Mouse (Mus musculus) inflammation-experienced regulatory T-cells, adult 6 months (primary cell): ENCODE measurements at regions not wholly inside any gene's neighbourhood (a gene's known extent, or its start where the extent isn't known, plus 50 kb on each side); places are given as distances from the start of the nearest gene placed in this dataset.

Source experiments
- ATAC-seq: one replicate; pipeline ENCODE4 v1.8.0; 2017

DNA sequence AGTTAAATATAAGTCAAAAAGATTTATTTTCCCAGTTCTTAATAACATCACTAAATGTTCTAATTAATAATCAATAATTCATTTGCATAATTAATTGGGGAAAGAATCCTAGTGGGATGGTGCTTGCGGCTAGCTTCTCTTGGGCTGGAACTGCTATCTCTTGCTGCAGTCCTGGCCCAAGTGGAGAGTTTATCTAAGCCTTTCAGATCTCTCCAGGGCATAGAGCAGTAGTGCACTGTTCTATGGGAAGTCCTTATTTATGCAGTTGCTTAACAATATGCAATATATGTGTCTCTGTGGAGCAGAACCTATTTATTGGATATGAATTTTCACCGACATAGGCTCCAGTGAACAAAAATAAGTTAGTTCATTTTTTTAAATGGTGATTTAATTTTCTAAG lies 308.4 kb upstream of the Camk1g start:
- no peak for ATAC-seq

DNA sequence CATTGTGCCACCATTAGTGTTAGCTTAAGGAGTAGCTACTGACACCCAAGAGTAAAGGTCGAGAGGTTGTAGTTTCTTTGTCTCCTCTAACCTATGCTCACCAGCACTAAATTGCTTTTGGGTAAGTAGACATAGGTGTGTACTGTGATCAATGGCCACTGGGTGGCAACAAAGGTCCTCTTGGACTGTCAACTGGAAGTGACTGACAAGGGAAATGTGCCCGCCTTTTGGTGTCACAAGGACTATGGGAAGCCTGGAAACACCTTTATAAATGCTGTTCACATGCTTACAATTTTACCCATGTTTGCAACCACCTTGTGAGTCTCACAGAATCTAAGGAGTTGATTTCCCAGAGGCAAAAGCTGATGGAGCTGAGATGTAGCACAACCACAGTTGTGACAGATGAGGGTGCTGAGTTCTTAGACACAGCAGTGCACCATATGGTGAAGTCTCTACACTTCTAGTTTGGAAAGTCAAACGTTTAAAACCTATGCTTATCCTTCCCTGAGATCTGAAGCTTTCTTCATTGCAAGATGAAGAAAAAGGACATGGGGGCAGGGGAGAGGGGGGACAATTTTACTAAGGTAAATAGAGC lies 303.2 kb upstream of the Camk1g start:
- ATAC-seq: no peak

DNA sequence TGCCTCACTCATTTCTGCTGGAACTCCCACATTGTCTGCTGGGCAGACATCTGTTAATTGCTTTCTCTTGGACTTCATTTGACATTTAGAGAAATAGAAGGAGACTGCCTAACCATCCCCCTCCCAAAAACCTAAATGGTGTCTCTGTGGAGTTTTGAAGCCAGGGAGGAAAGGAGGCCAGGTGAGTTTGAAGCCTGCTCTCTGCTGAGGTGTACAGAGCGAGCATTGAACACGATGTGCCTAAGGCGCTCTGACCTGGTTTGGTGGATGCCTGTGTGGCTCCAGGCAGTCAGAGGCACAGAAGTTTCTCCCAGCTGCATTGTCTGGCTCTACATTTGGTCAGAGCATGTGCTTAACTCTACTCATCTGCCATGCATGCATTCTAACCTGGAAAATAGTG lies 302.6 kb upstream of the Camk1g start:
- ATAC-seq: no peak

DNA sequence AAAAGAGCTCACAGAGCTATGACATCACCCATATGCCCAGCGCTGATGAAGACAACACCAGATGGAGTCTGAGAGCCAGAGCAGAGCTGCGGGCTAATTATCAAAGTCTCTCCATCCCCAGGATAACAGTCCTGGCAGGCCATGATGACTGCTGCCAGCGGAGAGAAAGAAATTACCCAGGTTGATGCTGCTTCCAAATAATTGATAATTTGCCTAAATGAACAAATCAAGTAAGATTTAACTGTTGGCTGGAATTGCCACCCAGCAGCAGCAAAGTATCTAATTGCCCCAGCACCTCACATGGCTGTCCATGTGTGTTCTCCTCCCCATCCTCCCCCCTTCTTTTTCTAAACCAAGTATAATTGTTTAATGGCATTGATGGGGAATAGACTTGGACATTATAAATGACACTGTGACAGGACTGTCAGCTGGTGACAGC lies 301.7 kb upstream of the Camk1g start:
- no peak for ATAC-seq

DNA sequence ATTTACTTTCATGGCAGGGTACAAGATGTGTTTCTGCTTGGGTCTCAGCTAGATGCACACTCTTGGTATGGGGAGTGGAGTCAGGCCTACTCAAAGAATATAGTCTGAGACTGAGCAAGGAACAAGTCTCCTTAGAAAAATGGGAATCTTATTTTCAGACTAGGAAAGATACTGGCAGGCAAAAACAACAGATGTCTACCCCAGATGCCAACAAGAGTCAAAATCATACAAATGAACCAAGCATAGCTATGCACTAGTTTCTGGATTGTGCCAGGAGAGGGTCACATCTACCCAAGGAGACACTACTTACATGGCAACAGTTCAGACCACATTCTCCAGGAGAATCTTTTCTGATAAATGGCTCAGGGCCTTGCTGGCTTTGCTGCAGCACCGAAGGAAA lies 300.9 kb upstream of the Camk1g start:
- no peak for ATAC-seq

DNA sequence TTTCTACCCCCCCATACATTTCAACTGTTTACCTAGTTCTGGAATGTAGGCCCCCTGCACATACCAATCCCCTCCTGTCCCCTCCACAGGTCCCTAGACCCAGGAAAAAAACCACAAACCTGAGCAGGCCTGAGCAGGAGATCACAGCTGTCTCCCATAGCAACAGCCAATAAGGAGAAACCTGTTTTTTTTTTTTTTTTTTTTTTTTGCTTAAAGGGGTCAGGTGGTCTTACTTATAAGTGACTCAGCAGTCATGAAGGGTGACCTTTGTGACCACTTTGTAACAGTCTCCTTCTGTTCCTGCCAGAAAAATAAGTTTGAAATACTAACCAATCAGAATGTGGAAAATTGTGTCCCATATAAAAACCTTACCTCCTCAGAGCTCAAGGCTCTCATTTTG lies 299.9 kb upstream of the Camk1g start:
- ATAC-seq: no peak

DNA sequence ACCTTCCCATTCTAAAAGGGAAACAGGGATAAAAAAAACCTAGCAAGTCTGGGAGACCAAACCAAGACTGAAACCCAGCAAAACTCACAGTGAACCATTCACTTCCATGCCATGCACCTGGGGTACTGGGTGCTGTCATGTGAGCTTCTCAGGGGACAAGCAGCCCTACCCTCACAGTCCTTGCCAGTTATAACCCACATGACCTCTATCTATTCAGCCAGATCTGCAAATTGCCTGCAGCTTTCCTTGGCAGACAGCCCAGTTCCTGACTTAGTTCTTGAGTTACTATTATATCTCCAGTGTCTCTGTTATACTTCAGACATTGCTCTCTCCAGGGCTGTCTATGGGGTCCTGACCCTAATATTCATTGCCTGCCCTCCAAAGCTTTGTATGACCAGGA lies 298.7 kb upstream of the Camk1g start:
- ATAC-seq: no peak

DNA sequence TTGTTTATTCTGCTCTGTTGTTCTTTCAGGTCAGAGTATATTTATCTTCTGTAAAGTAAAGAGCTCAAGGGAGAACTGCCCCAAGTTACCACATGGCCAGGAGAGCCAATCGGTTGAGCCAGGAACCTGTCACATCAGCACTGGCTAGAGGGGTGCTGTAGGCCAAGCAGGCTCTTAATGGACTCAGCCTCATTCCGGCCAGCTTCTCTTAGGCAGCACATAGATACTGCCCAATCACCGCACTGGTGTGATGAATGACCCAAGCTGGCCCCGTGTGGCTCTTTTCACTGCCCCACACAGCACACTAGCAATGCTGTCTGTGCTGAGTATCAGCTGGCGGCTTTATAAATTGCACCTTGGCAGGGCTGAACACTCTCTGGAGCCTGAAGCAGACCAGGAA lies 295.8 kb upstream of the Camk1g start:
- no peak for ATAC-seq

DNA sequence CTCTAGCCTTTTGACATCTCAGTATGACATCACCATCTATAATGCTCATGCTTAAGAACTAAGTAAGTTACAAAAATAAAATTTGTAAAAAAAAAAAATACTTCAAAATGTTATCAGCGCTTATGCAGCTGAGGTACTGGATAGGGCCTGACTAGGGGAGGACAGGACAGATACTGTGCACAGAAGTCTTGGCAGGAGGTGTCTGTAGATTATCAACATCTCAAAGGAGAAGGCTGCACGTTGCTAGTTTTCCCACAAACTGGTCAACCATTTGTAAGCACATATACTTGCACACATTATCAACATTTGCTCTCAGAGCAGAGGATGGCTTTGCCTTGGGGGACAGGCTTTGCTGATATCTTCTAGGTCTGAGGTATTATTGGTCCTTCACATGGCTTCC lies 294.5 kb upstream of the Camk1g start:
- no peak for ATAC-seq

DNA sequence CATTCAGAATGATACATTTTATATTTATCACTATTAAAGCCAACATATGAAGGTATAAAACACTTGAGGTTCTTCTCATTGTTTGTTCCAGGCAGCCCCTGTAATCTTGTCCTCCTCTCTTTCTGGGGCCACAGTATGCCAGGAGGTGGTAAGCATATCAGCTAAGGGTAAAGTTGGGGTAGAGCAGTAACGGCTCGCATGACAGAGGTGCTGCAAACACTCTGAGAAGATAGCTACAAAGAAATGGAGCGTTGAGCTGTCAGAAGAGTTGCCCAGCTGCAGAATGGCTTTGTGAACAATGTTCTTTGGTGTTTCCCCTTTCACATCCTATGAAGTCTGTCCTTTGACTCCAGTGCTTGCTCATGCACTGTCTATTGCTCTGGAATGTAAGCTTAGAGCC lies 293.5 kb upstream of the Camk1g start:
- no peak for ATAC-seq

DNA sequence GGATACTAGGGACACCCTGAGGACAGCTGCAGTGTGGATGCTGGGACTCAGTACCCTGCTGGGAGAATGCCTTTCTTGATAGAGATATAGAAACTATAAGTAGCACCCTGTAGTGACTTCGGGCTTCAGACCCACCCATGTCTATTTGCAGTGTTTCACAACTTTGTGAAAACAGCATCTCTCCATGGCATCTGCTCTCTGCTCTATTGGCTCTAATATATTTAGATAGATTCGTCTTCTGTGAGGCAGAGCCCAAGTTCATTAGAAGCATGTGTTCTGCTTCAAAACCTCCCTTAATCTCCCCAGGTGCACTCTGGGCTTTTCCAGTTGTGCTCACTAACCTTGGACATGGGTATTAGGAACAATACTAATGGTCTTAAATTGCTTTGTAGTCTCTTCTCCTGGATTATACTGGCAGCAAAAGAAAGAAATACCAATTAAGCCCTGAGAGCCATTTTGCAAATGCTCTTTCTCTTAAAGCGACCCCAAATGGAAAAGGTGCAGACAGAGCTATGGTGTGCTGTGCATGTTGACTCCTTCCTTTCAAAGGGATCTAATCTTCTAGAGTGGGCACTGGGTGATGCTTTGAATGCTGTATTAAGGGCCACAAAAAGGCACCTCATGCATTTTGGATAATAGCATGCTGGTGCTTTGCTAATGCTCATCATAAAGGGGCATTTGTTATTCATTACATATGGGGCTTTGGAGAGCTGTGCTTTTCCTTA lies 292.2 kb upstream of the Camk1g start:
- no peak for ATAC-seq

DNA sequence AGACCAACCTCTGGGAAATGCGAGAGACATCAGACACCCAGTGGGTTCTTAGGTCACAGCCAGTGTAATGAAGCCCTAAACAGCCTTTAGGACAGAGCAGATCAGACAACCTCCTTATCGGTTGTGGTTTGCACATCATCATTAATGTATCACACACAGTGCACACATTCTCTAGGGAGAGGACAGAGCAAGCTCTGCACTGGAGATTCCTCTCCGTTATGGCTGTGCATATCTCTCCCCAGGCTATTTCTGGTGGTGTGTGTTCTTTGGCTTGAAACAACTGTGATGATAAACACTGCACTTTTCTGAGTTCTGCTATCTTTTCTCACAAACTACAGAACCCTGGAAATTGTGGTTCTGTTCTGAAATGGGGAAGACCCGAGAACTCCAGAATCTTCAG lies 291.3 kb upstream of the Camk1g start:
- ATAC-seq: no peak

DNA sequence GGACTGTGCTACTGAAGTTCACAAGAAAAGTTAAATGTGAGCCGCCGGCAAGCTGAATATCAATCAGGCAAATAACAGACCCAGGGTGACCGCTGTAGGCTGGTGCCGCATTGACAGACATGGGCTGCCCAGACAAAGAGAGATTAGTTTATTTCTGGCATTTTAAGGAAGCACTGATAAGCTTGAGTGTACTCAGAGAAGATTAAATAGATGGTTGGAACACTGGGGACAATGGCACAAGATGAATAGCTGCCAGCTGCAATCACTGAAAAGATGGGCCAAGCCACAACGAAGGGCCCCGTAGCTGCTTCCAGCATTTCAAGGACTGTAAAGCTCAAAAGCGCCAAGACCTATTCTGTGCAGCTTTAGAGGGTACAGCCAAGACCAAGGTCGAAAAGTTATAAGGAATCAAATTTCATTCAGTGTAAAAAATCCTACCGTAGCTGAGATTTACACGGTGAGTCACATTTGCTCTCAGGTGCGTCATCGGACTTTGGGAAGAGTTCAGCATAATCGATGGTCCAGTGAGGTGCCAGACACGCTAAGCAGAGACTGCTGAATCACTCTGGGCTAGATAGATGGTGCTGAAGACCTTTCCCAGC lies 285.1 kb upstream of the Camk1g start:
- ATAC-seq: no peak

DNA sequence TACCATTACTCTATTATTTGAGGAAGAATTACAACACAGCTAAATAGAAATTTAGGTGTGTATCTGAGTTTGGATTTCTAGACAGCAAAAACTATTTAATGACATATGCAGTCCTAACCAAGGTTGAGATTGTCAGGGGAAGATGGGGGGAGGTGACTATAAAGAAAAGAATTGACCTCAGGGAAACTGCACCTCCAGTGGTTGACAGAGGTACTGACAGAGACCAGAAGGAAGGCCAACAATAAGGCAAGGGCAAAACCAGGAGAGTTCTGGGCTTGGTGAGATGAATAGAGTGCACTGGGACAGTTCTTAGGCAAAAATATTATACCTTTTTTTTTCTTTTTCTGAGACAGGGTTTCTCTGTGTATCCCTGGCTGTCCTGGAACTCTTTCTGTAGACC lies 280.2 kb upstream of the Camk1g start:
- no peak for ATAC-seq

DNA sequence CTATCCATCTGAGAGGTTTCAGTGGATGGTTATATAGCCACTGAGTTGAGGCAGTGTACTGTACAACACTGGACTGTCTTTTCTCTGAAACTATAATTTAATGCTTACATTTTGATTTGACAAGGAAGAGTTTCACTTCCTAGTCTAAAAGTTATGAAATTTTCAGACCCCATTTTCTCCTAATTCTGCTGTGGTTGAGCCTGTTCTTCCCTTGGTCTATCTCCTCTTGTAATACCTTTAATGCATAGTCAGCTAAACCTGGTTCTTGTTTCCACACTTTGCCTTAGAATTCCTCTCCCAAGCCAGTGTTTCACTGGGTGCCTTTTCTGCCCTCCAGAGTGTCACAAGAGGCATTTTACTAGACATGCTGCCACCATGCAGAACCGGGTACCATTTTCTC lies 279.3 kb upstream of the Camk1g start:
- no peak for ATAC-seq

DNA sequence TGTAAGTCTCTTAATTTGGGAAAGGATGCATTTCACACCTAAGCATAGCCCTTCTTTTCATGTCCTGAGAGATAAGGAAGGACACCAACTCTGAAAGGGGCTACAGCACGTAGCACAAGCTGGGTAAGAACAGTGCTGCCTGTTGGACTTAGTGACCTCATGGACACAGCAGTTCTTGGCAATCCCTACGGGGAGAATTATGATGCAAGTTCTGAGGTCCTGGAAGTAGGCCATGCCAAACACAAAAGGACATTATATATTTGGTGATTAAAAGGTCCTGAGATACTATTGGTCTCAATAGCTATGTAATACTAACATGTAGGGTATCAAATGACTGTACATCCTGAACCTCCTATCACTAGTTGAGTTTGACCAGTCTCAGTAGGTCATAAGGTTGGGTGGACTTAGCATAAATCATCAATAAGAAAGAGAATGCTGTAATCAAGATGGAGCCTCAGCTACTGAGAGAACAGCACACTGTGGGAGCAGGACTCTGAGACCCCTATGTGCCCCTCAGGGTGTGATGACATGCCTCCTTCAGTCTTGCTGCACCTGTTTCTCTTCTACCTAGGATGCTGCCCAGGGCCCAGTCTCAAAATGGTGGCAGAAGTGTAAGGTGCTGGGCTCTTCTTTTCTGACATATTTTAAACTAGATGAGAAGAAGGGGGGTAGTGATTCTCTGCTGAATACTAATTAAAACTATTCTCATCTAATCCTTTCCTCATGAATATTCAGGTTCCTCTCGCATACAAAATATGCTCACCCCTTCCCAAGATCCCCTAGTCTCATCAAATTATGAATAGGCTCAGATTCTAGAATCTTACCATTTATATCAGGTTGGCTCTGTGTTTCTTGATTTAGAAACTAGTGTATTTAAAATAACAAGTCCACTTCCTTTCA lies 277.5 kb upstream of the Camk1g start:
- ATAC-seq: no peak

DNA sequence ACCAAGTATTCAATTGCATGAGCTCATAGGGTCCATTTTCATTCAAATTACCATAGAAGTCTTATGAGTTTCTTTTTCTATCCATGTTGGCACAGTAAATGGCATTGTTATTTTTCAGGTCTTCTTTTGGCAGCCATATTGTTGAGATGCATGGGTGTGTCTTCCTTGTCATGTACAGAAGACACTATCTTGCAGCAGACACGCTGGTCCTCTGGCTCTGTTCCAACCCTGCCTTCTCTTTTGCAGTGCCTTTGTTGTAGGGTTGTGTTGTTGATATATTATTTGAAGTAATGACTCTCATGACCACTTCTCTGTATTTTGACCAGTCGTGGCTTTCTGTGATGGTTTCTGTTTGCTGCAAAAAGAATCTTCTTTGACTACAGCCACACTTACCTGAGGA lies 274.4 kb upstream of the Camk1g start:
- ATAC-seq: no peak

DNA sequence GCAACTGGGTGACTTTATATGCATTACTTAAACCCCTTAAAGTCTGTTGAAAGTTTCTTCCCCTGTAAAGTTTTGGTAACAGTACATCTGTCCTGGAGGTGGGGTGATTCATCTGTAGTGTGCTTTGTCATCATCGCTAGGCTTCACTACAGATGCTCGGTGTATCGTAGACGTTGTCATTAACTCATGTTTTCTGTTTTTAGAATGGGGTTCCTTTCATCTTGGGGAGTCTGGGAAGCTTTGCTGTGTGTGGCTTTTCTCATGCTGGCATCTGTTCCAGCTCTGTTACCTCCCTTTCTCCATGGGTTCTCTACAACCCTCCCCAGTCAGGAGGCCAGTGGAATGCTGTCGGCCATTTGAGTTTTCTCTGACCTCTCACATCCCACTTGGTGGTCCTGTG lies 266.4 kb upstream of the Camk1g start:
- ATAC-seq: no peak

DNA sequence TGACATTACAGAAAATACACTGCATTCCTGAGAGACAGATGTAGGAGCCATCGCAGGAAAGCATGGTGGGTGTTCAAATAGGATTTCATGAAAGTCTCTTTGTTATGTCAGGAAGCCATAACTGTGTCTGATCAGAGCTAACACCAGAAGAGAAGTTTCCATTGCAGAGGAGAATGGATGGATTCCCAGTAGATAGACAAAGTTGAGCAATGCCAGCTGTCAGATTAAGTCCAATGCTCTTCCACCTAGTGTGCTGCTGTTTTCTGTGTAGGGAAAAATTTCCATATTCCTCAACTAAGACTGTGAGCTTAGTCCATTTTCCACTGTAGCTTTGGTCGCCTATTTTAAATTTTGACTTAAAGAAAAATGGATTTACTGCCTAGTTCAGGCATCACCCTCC lies 262.0 kb upstream of the Camk1g start:
- ATAC-seq: no peak

DNA sequence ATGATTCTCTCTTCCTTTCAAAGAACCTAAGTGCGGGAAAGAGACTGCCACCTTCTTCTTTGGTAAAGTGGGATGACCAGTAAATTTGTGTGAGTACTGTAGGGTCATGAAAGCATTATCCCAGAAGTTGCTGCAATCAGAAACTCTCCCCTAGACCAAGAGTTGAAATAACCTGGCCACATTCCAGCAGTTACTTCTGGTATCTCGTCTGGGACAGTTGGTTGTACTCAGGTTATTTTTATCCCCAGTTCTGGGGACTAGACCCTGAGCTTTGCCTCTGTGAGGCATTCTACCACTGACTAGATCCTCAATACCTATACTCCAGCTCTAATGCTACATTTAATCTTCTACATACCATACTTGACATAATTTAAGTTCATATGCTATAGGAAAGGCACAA lies 259.8 kb upstream of the Camk1g start:
- no peak for ATAC-seq

DNA sequence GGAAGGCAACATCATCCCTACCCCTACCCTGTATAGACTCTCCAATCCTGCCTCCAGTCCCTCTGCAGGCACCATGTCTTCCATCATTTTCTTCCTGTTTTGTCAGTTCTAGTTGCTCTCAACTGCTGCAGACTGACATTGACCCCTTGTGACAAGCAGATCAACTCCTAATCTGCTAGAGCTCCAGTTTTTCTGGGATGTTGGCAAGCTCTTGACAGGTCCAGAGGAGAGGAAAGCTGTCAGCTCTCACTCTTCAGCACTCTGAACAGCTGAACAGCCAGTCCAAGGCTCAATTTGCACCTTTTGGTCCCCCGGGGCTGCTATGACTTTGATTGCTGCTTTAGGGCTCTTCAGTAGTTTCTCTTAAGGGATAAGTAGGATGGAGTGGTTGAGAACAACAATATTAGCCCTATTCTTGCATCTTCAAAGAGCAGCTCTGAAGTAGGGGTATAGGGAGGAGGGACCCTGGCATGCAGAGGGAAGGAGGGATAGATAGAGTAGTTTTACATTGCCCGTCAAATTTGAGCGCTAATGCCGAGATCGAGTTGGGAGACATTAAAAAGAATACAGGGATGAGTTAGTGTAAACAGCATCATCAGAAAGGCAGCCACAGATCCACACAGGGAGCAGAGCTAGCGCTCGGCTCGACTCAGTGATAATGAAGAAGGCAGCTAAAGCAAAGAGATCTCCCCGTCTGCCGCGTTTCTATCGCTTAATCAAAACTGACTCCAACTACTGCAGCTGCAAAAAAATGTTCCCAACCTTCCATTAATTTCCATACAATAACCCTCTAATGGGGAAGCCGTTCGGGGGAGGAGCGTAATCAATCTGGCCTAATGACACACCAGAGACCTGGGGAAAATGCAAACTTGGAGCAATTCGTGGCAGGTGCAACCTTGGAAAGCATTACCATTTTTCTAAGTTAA lies 257.1 kb upstream of the Camk1g start:
- no peak for ATAC-seq
